ENCODE assay signal across 15 mouse cellular contexts in genomic region chr1:133175150-133175549, GRCm38 (mm10).
"Had no signal": no experiment of that assay in that cellular context is flagged by ENCODE, and none has a peak within 500 bp of the region (broad histone marks: within the 10 kb centered on the region; RNA-seq: fewer than 3 reads in every experiment).

No protein-coding gene starts in this region.

- H3K9me3 ChIP-seq: intestine, embryonic 15.5 days; kidney, embryonic 15.5 days; limb, embryonic 10.5 days; liver, embryonic 15.5 days; lung, embryonic 15.5 days; midbrain, embryonic 10.5 days; midbrain, embryonic 15.5 days; stomach, embryonic 15.5 days had no signal

- ATAC-seq: intestine, embryonic 15.5 days; midbrain, embryonic 15.5 days had no signal

- H3K4me1 ChIP-seq: limb, embryonic 10.5 days had no signal

- H3K4me2 ChIP-seq: intestine, embryonic 15.5 days; kidney, embryonic 15.5 days; liver, embryonic 11.5 days; liver, embryonic 15.5 days; lung, embryonic 15.5 days; midbrain, embryonic 15.5 days; stomach, embryonic 15.5 days had no signal

- H3K9ac ChIP-seq: intestine, embryonic 15.5 days; kidney, embryonic 15.5 days; liver, embryonic 15.5 days; lung, embryonic 15.5 days; midbrain, embryonic 15.5 days; stomach, embryonic 15.5 days had no signal

- H3K27me3 ChIP-seq: intestine, embryonic 15.5 days; midbrain, embryonic 15.5 days; stomach, embryonic 15.5 days had no signal

- DNase-seq: kidney, adult 18-20 months; kidney, postnatal 25 days; right cerebral cortex, postnatal 14 days; thymus, adult 2 months; thymus, postnatal 36 days had no signal

- H3K36me3 ChIP-seq: intestine, embryonic 15.5 days; kidney, embryonic 15.5 days; limb, embryonic 10.5 days; liver, embryonic 15.5 days; lung, embryonic 15.5 days; midbrain, embryonic 10.5 days; midbrain, embryonic 15.5 days; stomach, embryonic 15.5 days had no signal

- H3K27ac ChIP-seq: intestine, embryonic 15.5 days; kidney, embryonic 15.5 days; left cerebral cortex, adult 2 months; limb, embryonic 10.5 days; liver, embryonic 15.5 days; lung, embryonic 15.5 days; midbrain, embryonic 10.5 days; midbrain, embryonic 15.5 days; stomach, embryonic 15.5 days had no signal

- H3K4me3 ChIP-seq: intestine, embryonic 15.5 days; kidney, embryonic 15.5 days; left cerebral cortex, adult 2 months; limb, embryonic 10.5 days; liver, embryonic 15.5 days; lung, embryonic 15.5 days; midbrain, embryonic 10.5 days; midbrain, embryonic 15.5 days; stomach, embryonic 15.5 days had no signal
